Mouse (Mus musculus) brain, embryonic 14.5 days (tissue): ENCODE results near the gene Pbp2.

ENCODE experiments used
- CTCF ChIP-seq: fragments of 200-500 bp; IDR thresholded peaks from 2 replicates; pipeline ENCODE4 v1.5.1; 2012; ENCODE audit warnings: inconsistent platforms, mild to moderate bottlenecking, moderate library complexity, borderline replicate concordance; ENCODE audit not compliant: insufficient read depth, insufficient read length; ENCODE audit errors: extremely low read depth
- POLR2A ChIP-seq: fragments of 200-500 bp; IDR thresholded peaks from 2 replicates; pipeline ENCODE4 v1.6.1; 2012; ENCODE audit warnings: mild to moderate bottlenecking, inconsistent platforms, borderline replicate concordance; ENCODE audit not compliant: poor library complexity, insufficient read depth, insufficient read length, severe bottlenecking; ENCODE audit errors: extremely low read depth

- TF ChIP-seq CTCF = no peak
- no peak for TF ChIP-seq POLR2A
These were observed 14.6 kb upstream of the Pbp2 start for GRCm38 (mm10) chr6:135324686-135325300.
